Mouse (Mus musculus) stomach, postnatal 0 days (tissue): ENCODE results near the gene Cyp8b1. TPM values are rescaled to one million over a fixed set of nuclear protein-coding genes. Genes with fewer than 3 reads are reported as not detected.

Experiments used
- ATAC-seq: fragments of 200-750 bp; cut with Nextera tagmentation; 2 replicates; pipeline ENCODE4 v1.8.0; 2017; ENCODE audit not compliant: low FRiP score, low TSS enrichment
- DNase-seq: peaks from one replicate; pipeline ENCODE4 v3.0.0-alpha.2; 2016; ENCODE audit warnings: low spot score
- H3K27ac ChIP-seq: fragments of 300-500 bp; sonication (generic); replicated peaks from 2 replicates; pipeline ENCODE4 v1.5.1; 2014; ENCODE audit warnings: mild to moderate bottlenecking, control low read depth
- H3K27me3 ChIP-seq: fragments of 300-500 bp; sonication (generic); 2 replicates; pipeline ENCODE4 v1.6.1; 2014; ENCODE audit warnings: low read length; ENCODE audit not compliant: control insufficient read depth, insufficient read depth
- H3K36me3 ChIP-seq: fragments of 300-500 bp; sonication (generic); 2 replicates; pipeline ENCODE4 v1.6.1; 2014; ENCODE audit warnings: low read length, mixed read lengths; ENCODE audit not compliant: control insufficient read depth, insufficient read depth
- H3K4me1 ChIP-seq: fragments of 300-500 bp; sonication (generic); replicated peaks from 2 replicates; pipeline ENCODE4 v1.6.1; 2014; ENCODE audit warnings: antibody characterized with exemption; ENCODE audit not compliant: control insufficient read depth, insufficient read depth
- H3K4me2 ChIP-seq: fragments of 300-500 bp; sonication (generic); replicated peaks from 2 replicates; pipeline ENCODE4 v1.6.1; 2014; ENCODE audit warnings: low read depth, mild to moderate bottlenecking, control low read depth, moderate library complexity
- H3K4me3 ChIP-seq: fragments of 300-500 bp; sonication (generic); 2 replicates; pipeline ENCODE4 v1.5.1; 2014; ENCODE audit warnings: low read depth, low read length, control low read depth
- H3K9ac ChIP-seq: fragments of 300-500 bp; sonication (generic); 2 replicates; pipeline ENCODE4 v1.6.1; 2014; ENCODE audit warnings: mild to moderate bottlenecking, low read length, control low read depth, mixed read lengths
- H3K9me3 ChIP-seq: fragments of 300-500 bp; sonication (generic); 2 replicates; pipeline ENCODE4 v1.6.1; 2016; ENCODE audit warnings: low read length; ENCODE audit not compliant: control insufficient read depth
- CTCF ChIP-seq: IDR thresholded peaks from 2 replicates; pipeline ENCODE4 v1.5.1; 2016; ENCODE audit warnings: antibody characterized with exemption, low read depth, mild to moderate bottlenecking, moderate library complexity
- EP300 ChIP-seq: optimal IDR thresholded peaks from 2 replicates; pipeline ENCODE3; 2016; ENCODE audit warnings: antibody characterized with exemption
- WGBS: fragments of 180-500 bp; shearing (Covaris S2); extraction: QIAGEN DNeasy Blood & Tissue Kit; methylation state at CpG from one replicate; pipeline ENCODE4 v1.1.7; 2014; 5-methylcytosine and 5-hydroxymethylcytosine counted together
- polyA plus RNA-seq: library from polyadenylated mRNA; unstranded; fragments of >200 nt; fragmentation: Nextera tagmentation; extraction: Ambion mirVana; gene quantifications from 2 replicates; pipeline ENCODE4 v1.2.1, GENCODE M21; 2015

Cyp8b1 gene
- polyA plus RNA-seq, 1 experiment from 2014 or later: 0.85 TPM

GRCm38 (mm10) chr9:121936952-121937351 lies 20.8 kb upstream of the Cyp8b1 start:
- Histone ChIP-seq H3K9me3 (no peaks in the 10 kb centered on the region), H3K4me3 (no peak overlapping the region), H3K4me1 (no peaks in the 10 kb centered on the region), H3K27ac (no peak overlapping the region), H3K27me3 (no peaks in the 10 kb centered on the region), H3K9ac (no peak overlapping the region), H3K36me3 (no peaks in the 10 kb centered on the region), H3K4me2 (no peak overlapping the region)
- WGBS: 55% methylated on average over 1 of the region's 1 CpGs
- DNase-seq (no peak), ATAC-seq (no peak)
- TF ChIP-seq CTCF: no peak
- TF ChIP-seq EP300: no peak

GRCm38 (mm10) chr9:121934856-121935255 lies 18.8 kb upstream of the Cyp8b1 start:
- H3K9ac ChIP-seq: no peak overlapping the region
- no peaks in the 10 kb centered on the region for H3K36me3 ChIP-seq
- 82% methylated on average over 4 of the region's 4 CpGs for WGBS
- DNase-seq: no peak
- no peak overlapping the region for H3K4me2 ChIP-seq
- no peak overlapping the region for H3K27ac ChIP-seq
- no peak for ATAC-seq
- no peak for TF ChIP-seq EP300
- TF ChIP-seq CTCF: no peak
- no peak overlapping the region for H3K4me3 ChIP-seq
- no peaks in the 10 kb centered on the region for H3K4me1 ChIP-seq
- no peaks in the 10 kb centered on the region for H3K9me3 ChIP-seq
- no peaks in the 10 kb centered on the region for H3K27me3 ChIP-seq

DNA sequence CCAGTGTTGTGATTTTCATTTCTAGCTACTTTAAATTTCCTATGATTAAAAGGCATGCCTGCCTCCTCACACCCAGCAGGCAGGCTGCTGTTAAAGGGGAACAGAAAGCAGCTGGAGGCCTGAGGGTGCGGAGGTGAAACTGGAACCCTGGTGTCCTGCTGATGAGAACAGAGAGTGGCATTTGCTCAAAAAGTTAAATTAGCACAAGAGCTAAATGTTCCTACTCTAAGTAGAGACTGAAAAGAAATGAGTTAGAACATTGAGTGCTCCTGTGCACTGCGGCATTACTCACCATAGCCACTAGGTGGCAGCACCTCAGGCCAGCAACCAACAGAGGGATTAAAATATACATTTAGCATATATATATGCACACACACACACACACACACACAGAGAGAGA lies 12.4 kb upstream of the Cyp8b1 start:
- WGBS: 26% methylated on average over 2 of the region's 2 CpGs
- H3K36me3 ChIP-seq: no peaks in the 10 kb centered on the region
- TF ChIP-seq CTCF (peak; percentile 86), EP300 (no peak)
- H3K27ac ChIP-seq: no peak overlapping the region
- no peaks in the 10 kb centered on the region for H3K9me3 ChIP-seq
- peak; percentile 35; the same call in 1 of the 2 replicates for ATAC-seq
- no peak overlapping the region for H3K4me3 ChIP-seq
- peak; percentile 57 for DNase-seq
- no peak overlapping the region for H3K4me2 ChIP-seq
- H3K27me3 ChIP-seq: no peaks in the 10 kb centered on the region
- H3K9ac ChIP-seq: no peak overlapping the region
- no peaks in the 10 kb centered on the region for H3K4me1 ChIP-seq

GRCm38 (mm10) chr9:121927721-121928120 lies 11.6 kb upstream of the Cyp8b1 start:
- ATAC-seq: no peak
- no peak overlapping the region for H3K4me3 ChIP-seq
- H3K4me2 ChIP-seq: no peak overlapping the region
- WGBS: 73% methylated on average over 7 of the region's 7 CpGs
- H3K4me1 ChIP-seq: no peaks in the 10 kb centered on the region
- H3K27me3 ChIP-seq: no peaks in the 10 kb centered on the region
- no peaks in the 10 kb centered on the region for H3K9me3 ChIP-seq
- TF ChIP-seq CTCF (no peak), EP300 (no peak)
- DNase-seq: no peak
- no peak overlapping the region for H3K27ac ChIP-seq
- no peaks in the 10 kb centered on the region for H3K36me3 ChIP-seq
- no peak overlapping the region for H3K9ac ChIP-seq

DNA sequence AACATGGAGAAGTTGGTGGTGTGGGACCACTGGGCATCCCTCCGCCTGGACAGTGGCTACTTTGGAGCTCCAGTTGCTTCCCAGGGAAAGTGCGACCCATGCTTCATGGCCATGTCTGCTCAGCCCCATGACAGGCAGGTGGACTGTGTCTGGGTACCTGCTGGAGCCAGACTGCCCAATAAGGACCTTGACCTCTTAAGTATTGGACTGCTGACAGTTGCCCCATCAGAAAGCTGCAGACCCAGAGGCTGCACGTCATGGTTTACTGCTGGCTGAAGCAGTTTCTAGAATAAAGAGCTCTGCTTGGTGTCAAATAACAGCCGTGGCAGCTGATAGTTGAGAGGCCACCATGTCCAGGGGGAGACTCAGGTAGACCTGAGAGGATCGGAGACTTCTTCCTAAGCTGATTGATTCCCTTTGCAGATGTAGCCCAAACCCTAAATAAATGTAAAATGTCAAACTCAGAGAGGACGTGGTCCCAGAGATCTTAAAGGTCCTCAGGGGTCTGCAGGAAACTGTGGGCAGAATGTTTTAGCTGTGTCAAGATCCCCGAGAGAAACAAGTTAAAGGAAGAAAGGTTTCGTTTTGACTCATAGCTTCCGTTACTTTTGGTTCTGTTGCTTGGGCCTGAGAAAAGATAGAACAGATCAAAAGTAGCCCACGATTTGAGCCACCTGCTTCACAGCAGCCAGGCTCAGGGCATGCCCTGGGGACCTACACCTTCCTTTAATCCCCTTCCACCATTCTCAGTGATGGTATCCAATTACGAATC lies 10.7 kb upstream of the Cyp8b1 start:
- Histone ChIP-seq H3K4me2 (no peak overlapping the region), H3K9ac (no peak overlapping the region), H3K36me3 (no peaks in the 10 kb centered on the region), H3K4me1 (no peaks in the 10 kb centered on the region), H3K4me3 (no peak overlapping the region), H3K9me3 (no peaks in the 10 kb centered on the region), H3K27me3 (no peaks in the 10 kb centered on the region), H3K27ac (0 out of 2 replicates have a peak overlapping the region, but pooled peaks have one; percentile 18)
- no peak for DNase-seq
- no peak for TF ChIP-seq CTCF
- no peak for ATAC-seq
- 47% methylated on average over 11 of the region's 11 CpGs for WGBS

DNA sequence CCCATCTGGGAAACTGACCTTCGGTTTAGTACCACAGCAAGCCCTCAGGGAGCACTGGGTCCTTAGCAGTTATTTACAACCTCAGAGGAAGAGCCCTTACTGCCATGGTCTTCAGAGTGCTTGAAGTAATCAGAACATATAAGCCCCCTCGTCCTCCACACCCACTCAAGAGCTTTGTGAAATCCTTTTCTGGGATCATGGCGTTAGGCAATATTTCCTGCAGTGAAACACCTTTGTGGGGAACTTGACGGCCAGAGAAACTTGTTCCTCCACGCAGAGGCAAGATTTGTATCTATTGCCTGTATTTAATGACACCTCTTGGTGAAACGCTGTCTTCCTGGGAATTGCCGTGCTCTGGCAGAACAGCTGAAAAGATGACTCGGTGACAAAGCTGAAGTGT lies 9.9 kb upstream of the Cyp8b1 start:
- peak overlapping the region; percentile 58; the same call in 1 of the 2 replicates for H3K27ac ChIP-seq
- H3K4me2 ChIP-seq: no peak overlapping the region
- H3K27me3 ChIP-seq: no peaks in the 10 kb centered on the region
- DNase-seq (no peak), ATAC-seq (no peak)
- H3K4me1 ChIP-seq: no peaks in the 10 kb centered on the region
- no peak overlapping the region for H3K4me3 ChIP-seq
- no peaks in the 10 kb centered on the region for H3K36me3 ChIP-seq
- WGBS: 56% methylated on average over 8 of the region's 8 CpGs
- TF ChIP-seq EP300: no peak
- TF ChIP-seq CTCF: no peak
- no peak overlapping the region for H3K9ac ChIP-seq
- no peaks in the 10 kb centered on the region for H3K9me3 ChIP-seq
